Mouse (Mus musculus): ENCODE measurements around the gene Rab40b. TPM values are rescaled to one million over a fixed set of nuclear protein-coding genes. Genes with fewer than 3 reads are reported as not detected.
"Not testable (repeated sequence)": the region's sequence is repeated elsewhere in the genome, so short reads cannot be mapped to it uniquely, and the experiment has no call there.

Gene Rab40b
- total and polyA plus RNA-seq, 3 experiments, result 0.39 TPM; not detected in 2

DNA sequence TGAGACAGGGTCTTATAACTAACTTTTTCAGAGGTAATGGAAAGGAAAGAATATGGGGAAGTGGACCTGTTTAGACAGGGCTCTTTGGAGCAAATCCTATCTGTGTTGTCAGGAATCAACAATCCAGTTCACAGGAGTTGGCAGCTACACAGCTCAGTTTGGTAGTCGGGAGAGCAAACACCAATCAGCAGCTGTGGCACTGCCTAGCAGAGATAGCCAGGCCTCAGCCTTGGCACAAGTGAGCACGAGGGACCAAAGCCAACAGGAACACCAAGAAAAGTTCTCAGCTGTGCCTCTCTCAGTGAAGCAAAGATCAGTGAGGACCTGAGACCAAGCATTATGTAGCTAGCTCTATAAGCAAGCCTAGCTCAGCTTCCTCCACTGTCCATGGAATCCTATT, 41.0 kb downstream of the Rab40b start (continued):
- TF ChIP-seq POLR2AphosphoS2 (IDR thresholded peaks at IDR 0.05; ENCODE audit: low read length) (0 out of 2 replicates have a peak, but pooled peaks have one; percentile 26), MXI1 (IDR thresholded peaks at IDR 0.05; ENCODE audit: low read depth, low read length) (peak; percentile 50; the same call in 1 of the 2 replicates), UBTF (IDR thresholded peaks at IDR 0.05; ENCODE audit: borderline replicate concordance, insufficient read depth, low read depth, low read length) (no peak), POLR2AphosphoS5 (IDR thresholded peaks at IDR 0.05; ENCODE audit: borderline replicate concordance, low read depth, low read length) (no peak), ZC3H11A (IDR thresholded peaks at IDR 0.05; ENCODE audit: low read depth, low read length) (no peak), SMC3 (IDR thresholded peaks at IDR 0.05; ENCODE audit: low read depth, low read length) (no peak), NRF1 (IDR thresholded peaks at IDR 0.05; ENCODE audit: insufficient read depth, low read depth, low read length, poor library complexity, severe bottlenecking) (no peak), GABPA (IDR thresholded peaks at IDR 0.05; ENCODE audit: low read depth, low read length) (0 out of 2 replicates have a peak, but pooled peaks have one; percentile 15), MEF2A (IDR thresholded peaks at IDR 0.05; ENCODE audit: extremely low read depth, insufficient replicate concordance, low read depth, low read length, poor library complexity, severe bottlenecking) (no peak), RCOR1 (IDR thresholded peaks at IDR 0.05; ENCODE audit: low read depth, low read length) (peak; percentile 51; the same call in 1 of the 2 replicates), MAZ (IDR thresholded peaks at IDR 0.05; ENCODE audit: low read depth, low read length) (no peak), USF2 (IDR thresholded peaks at IDR 0.05; ENCODE audit: borderline replicate concordance in 1 of 2, insufficient read depth in 1 of 2, low read depth in 1 of 2, low read length in 2 of 2) (no peak), MYC (IDR thresholded peaks at IDR 0.05; ENCODE audit: low read depth, low read length) (no peak), E2F4 (IDR thresholded peaks at IDR 0.05; ENCODE audit: borderline replicate concordance, low read depth, low read length) (no peak), ZMIZ1 (IDR thresholded peaks at IDR 0.05; ENCODE audit: low read depth, low read length) (no peak), RAD21 (IDR thresholded peaks at IDR 0.05; ENCODE audit: low read depth, low read length) (no peak)

- H3K9ac ChIP-seq (ENCODE audit: control insufficient read depth, low read depth, low read length, poor library complexity, severe bottlenecking); H3K4me3 ChIP-seq (ENCODE audit: control insufficient read depth in 1 of 2, insufficient read depth in 1 of 2, low read depth in 2 of 2, low read length in 2 of 2); H3K9me3 ChIP-seq (replicated peaks; ENCODE audit: insufficient read depth, low read length); H3K27me3 ChIP-seq (ENCODE audit: control insufficient read depth in 1 of 2, insufficient read depth in 2 of 2, low read length in 2 of 2): not testable (repeated sequence)
- peaks cover 17% of the 10 kb centered on the region for H3K79me2 ChIP-seq (ENCODE audit: control insufficient read depth, insufficient read depth, low read length, poor library complexity)
- H3K36me3 ChIP-seq (ENCODE audit: control insufficient read depth in 1 of 2, insufficient read depth in 2 of 2, low read length in 2 of 2), result peaks cover 21 to 48% of the 10 kb centered on the region in 2 experiments
- H3K27ac ChIP-seq (ENCODE audit: control insufficient read depth, low read depth, low read length), result peak overlapping the region; percentile 17
- H3K4me1 ChIP-seq (ENCODE audit: control insufficient read depth in 1 of 2, insufficient read depth in 2 of 2, low read length in 2 of 2), result peaks cover 32% of the 10 kb centered on the region in 2 experiments
- TF ChIP-seq ZNF384 (IDR thresholded peaks at IDR 0.05; ENCODE audit: low read depth, low read length) (peak; percentile 93), TCF12 (IDR thresholded peaks at IDR 0.05; ENCODE audit: low read depth, low read length) (peak; percentile 35; the same call in 1 of the 2 replicates), EP300 (IDR thresholded peaks at IDR 0.05; ENCODE audit: low read depth in 1 of 2, low read length in 2 of 2) (peak; percentile 56 to 68), GATA1 (IDR thresholded peaks at IDR 0.05; ENCODE audit: low read depth, low read length) (peak; percentile 75), TAL1 (IDR thresholded peaks at IDR 0.05; ENCODE audit: low read length) (0 out of 2 replicates have a peak, but pooled peaks have one; percentile 17)
- peak; percentile 50 for DNase-seq (ENCODE audit: low read depth, low spot score)
Measured at GRCm38 (mm10) chr11:121342423-121342822, 45.6 kb downstream of the Rab40b start.
